Mouse (Mus musculus) embryonic facial prominence, embryonic 12.5 days (tissue): ENCODE measurements around the gene Myo6. TPM values are rescaled to one million over a fixed set of nuclear protein-coding genes. Genes with fewer than 3 reads are reported as not detected.

Source experiments
- ATAC-seq: fragments of 200-750 bp; cut with Nextera tagmentation; 2 replicates; pipeline ENCODE4 v1.8.0; 2017; ENCODE audit not compliant: insufficient number of reproducible peaks, insufficient read depth, low FRiP score, low TSS enrichment
- H3K27ac ChIP-seq: fragments of 300-500 bp; sonication (generic); 2 replicates; pipeline ENCODE4 v1.5.1; 2016; ENCODE audit warnings: mild to moderate bottlenecking
- H3K27me3 ChIP-seq: fragments of 300-500 bp; sonication (generic); 2 replicates; pipeline ENCODE4 v1.6.1; 2016; ENCODE audit warnings: mild to moderate bottlenecking, moderate library complexity
- H3K36me3 ChIP-seq: fragments of 300-500 bp; sonication (generic); 2 replicates; pipeline ENCODE4 v1.6.1; 2016; ENCODE audit warnings: mild to moderate bottlenecking
- H3K4me1 ChIP-seq: fragments of 300-500 bp; sonication (generic); 2 replicates; pipeline ENCODE4 v1.6.1; 2016
- H3K4me2 ChIP-seq: fragments of 300-500 bp; sonication (generic); replicated peaks from 2 replicates; pipeline ENCODE4 v1.6.1; 2016; ENCODE audit warnings: mild to moderate bottlenecking, moderate library complexity
- H3K4me3 ChIP-seq: fragments of 300-500 bp; sonication (generic); 2 replicates; pipeline ENCODE4 v1.5.1; 2016; ENCODE audit warnings: mild to moderate bottlenecking
- H3K9ac ChIP-seq: fragments of 300-500 bp; sonication (generic); 2 replicates; pipeline ENCODE4 v1.6.1; 2016; ENCODE audit warnings: mild to moderate bottlenecking, moderate library complexity
- H3K9me3 ChIP-seq: fragments of 300-500 bp; sonication (generic); 2 replicates; pipeline ENCODE4 v1.6.1; 2016; ENCODE audit warnings: mild to moderate bottlenecking, moderate library complexity
- WGBS: fragments of 180-500 bp; shearing (Covaris S2); methylation state at CpG from one replicate; pipeline ENCODE4 v1.1.7; 2016; 5-methylcytosine and 5-hydroxymethylcytosine counted together
- polyA plus RNA-seq: library from polyadenylated mRNA; unstranded; fragments of >200 nt; fragmentation: Nextera tagmentation; extraction: Ambion mirVana; gene quantifications from 2 replicates; pipeline ENCODE4 v1.2.1, GENCODE M21; 2016

Gene Myo6
- polyA plus RNA-seq, 1 experiment from 2014 or later: 15.0 TPM

DNA sequence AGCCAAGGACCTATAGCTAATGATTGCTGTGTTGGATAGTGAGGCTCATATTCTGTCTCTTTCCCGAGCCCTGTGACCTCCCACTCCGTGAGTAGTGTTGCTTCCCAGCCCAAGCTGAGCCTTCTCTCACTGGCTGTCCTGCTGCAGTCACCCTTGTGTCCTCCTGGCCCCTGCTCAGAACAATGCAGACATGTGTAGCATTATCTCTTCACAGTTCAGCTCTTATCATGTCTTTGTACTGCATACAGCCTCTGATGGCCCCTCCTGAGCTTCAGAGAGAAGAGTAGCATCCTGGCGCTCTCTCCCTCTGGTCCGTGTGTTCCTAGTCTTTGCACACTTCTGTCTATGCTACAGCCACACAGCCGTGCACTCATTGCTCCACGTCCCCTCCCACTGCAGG, 112.9 kb downstream of the Myo6 start:
- no peak for ATAC-seq
- no peak overlapping the region for H3K27ac ChIP-seq
- WGBS: 79% methylated on average over 6 of the region's 6 CpGs
- H3K4me1 ChIP-seq: peaks cover 8% of the 10 kb centered on the region; the same call in 1 of the 2 replicates
- H3K9me3 ChIP-seq: no peaks in the 10 kb centered on the region
- no peak overlapping the region for H3K4me2 ChIP-seq
- no peak overlapping the region for H3K9ac ChIP-seq
- H3K36me3 ChIP-seq: no peaks in the 10 kb centered on the region
- H3K4me3 ChIP-seq: no peak overlapping the region
- no peaks in the 10 kb centered on the region for H3K27me3 ChIP-seq

DNA sequence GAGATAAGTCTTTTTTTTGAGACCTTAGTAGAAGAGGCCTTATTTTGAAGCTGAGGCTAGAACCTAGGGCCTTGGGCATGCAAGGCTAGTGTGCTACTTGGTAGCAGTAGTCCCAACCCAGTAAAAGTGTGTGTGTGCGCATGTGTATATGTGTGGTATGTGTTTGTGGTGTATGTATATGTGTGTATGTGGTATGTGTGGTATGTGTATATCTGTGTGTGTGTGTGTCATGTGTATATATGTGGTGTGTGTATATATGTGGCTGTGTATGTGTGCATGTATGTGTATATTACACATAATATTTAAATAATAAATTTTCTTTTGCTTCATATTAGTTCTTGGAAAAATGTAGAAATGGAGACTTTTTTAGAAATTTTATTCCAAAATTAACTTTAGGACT, 115.9 kb downstream of the Myo6 start:
- no peak for ATAC-seq
- Histone ChIP-seq H3K27ac (no peak overlapping the region), H3K4me3 (no peak overlapping the region), H3K36me3 (no peaks in the 10 kb centered on the region), H3K9ac (no peak overlapping the region), H3K4me2 (no peak overlapping the region), H3K9me3 (no peaks in the 10 kb centered on the region), H3K4me1 (peaks cover 8% of the 10 kb centered on the region; the same call in 1 of the 2 replicates), H3K27me3 (no peaks in the 10 kb centered on the region)
- WGBS: 97% methylated on average over 1 of the region's 1 CpGs

DNA sequence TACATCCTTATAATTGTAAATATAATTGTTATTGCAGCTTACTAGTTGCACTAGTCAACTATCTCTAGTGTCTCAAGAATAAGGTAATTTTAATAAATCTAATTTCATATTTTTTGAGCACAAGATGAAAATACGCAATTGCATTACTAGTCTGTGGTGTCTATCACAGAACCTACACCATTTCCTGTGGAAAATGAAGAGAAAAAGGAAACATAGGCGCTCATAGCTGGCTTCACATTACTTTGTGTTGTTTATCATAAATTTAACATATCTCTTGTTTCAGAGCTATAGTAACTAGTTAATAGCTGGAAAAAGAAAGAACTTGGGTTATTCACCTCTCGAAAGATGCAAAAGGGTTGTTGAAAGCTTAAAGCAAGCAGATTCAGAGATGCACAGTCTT, 117.6 kb downstream of the Myo6 start:
- WGBS: 91% methylated on average over 3 of the region's 3 CpGs
- no peak overlapping the region for H3K4me2 ChIP-seq
- no peak overlapping the region for H3K4me3 ChIP-seq
- H3K9me3 ChIP-seq: no peaks in the 10 kb centered on the region
- H3K27ac ChIP-seq: no peak overlapping the region
- H3K27me3 ChIP-seq: no peaks in the 10 kb centered on the region
- no peaks in the 10 kb centered on the region for H3K36me3 ChIP-seq
- H3K4me1 ChIP-seq: no peaks in the 10 kb centered on the region
- no peak overlapping the region for H3K9ac ChIP-seq
- no peak for ATAC-seq

DNA sequence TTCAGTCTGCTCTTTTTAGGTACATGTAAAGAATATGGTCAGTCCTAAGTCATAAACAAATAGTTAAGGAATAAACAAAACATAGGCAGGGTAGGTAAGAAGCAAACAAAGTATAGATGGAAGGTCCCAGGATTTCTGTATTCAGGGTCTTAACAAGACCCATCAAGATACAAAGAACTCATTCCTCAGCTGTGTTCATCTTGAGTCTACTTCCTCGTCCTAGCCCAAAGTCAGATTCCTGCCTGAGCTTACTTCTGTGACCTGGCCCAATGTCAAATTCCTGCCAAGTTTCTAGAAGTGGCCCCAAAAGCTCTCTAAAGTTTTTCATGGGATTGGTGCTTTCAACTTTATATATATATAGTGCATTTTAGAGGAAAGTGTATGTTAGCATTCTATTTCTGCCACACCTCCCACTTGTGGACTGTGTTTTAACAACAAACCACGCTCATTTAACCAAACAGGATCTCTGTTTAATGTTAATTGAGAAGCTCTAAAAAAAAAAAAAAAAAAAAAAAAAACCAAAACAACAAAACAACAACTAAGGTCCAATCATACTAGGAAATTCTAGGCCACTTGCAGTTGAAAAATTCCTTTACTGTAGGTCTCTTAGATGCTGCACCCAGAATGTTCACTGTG, 119.8 kb downstream of the Myo6 start:
- H3K27me3 ChIP-seq: no peaks in the 10 kb centered on the region
- no peak overlapping the region for H3K27ac ChIP-seq
- H3K4me1 ChIP-seq: no peaks in the 10 kb centered on the region
- ATAC-seq: no peak
- no peaks in the 10 kb centered on the region for H3K9me3 ChIP-seq
- no peaks in the 10 kb centered on the region for H3K36me3 ChIP-seq
- no peak overlapping the region for H3K4me2 ChIP-seq
- no peak overlapping the region for H3K4me3 ChIP-seq
- 72% methylated on average over 2 of the region's 2 CpGs for WGBS
- no peak overlapping the region for H3K9ac ChIP-seq

DNA sequence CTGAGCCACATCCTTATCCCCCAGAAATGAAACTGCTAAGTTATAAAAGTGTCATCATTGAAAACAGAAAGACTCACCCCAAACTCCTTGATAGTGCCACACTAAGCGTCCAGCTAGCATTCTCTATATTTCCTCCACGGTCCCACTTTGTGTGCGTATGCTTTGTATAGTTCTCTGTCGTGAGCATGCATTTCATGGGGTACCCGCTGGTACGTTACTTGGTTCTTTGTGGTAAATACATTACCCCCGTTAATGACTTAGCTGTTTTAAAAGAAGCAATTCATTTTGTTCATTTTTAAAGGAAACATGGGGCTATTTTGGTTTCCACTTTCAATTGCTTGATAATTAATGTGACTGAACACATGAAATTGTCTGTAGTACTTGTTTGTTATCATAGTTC, 122.0 kb downstream of the Myo6 start:
- H3K4me1 ChIP-seq: no peaks in the 10 kb centered on the region
- no peaks in the 10 kb centered on the region for H3K9me3 ChIP-seq
- H3K27ac ChIP-seq: no peak overlapping the region
- H3K4me2 ChIP-seq: no peak overlapping the region
- ATAC-seq: no peak
- no peak overlapping the region for H3K4me3 ChIP-seq
- H3K36me3 ChIP-seq: no peaks in the 10 kb centered on the region
- 91% methylated on average over 7 of the region's 7 CpGs for WGBS
- no peak overlapping the region for H3K9ac ChIP-seq
- no peaks in the 10 kb centered on the region for H3K27me3 ChIP-seq

DNA sequence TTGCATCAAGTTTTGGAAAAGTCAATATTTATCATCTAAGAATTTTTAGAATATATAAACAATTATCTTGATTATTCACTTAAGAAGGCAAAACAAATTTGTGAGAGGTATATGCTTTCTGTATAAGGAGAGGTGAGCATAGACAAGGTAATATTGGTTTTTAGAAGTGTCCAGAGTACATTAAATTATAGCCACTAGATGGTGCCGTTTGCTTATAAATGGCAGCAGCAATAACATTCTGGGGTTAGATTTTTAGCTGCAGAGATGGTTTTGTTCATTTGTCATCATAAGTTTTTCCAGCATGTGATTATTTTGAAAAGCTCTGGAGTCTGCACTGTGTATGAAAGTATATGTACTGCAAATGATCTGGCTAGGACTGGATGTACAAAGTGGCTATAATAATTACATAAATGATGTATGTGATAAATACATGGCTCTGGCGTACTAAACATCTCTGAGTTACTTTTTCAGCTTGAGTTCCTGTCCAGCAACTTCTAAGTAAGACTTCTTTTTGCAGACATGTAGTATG, 128.3 kb downstream of the Myo6 start:
- Histone ChIP-seq H3K4me3 (no peak overlapping the region), H3K4me2 (no peak overlapping the region), H3K9me3 (no peaks in the 10 kb centered on the region), H3K36me3 (no peaks in the 10 kb centered on the region), H3K9ac (no peak overlapping the region), H3K27me3 (no peaks in the 10 kb centered on the region), H3K27ac (no peak overlapping the region), H3K4me1 (no peaks in the 10 kb centered on the region)
- WGBS: 54% methylated on average over 2 of the region's 2 CpGs
- no peak for ATAC-seq

DNA sequence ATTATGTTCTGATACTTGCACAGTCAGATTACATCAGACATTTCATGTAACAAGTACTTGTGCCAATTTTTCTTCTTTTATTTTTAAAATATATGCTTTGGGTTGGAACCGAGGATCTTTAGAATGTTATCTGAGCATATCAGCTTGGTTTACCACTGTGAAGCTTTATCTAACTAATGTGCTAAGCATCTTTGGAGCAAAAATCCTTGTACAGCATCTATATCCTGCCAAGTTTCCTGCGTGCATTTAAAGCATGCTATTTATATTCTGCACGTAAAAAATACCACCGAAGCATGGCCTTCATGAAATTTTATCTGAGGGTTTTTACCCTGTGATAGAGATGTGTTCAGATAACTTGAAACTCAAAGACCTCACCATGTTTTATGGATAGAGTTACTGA, 131.3 kb downstream of the Myo6 start:
- no peak for ATAC-seq
- H3K4me3 ChIP-seq: no peak overlapping the region
- WGBS: 60% methylated on average over 4 of the region's 4 CpGs
- no peak overlapping the region for H3K27ac ChIP-seq
- H3K27me3 ChIP-seq: no peaks in the 10 kb centered on the region
- no peaks in the 10 kb centered on the region for H3K36me3 ChIP-seq
- no peaks in the 10 kb centered on the region for H3K9me3 ChIP-seq
- H3K4me1 ChIP-seq: no peaks in the 10 kb centered on the region
- no peak overlapping the region for H3K4me2 ChIP-seq
- no peak overlapping the region for H3K9ac ChIP-seq

DNA sequence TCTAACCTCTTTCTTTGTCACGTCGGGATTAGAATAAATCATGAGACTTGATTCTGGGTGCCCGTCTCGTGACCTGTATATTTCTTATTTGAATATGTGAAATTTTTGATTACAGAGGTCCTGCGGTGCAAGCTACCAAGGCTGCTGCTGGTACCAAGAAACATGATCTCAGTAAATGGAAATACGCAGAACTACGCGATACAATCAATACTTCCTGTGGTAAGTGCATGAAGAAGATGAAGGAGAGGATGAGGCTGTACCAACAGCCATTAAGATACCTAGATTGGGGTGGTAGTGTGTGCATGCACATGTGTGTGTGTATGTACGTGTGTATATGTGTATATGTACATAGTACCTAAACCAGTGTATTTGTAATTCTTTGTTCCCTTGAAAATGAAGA, 134.2 kb downstream of the Myo6 start:
- WGBS: 92% methylated on average over 9 of the region's 9 CpGs
- no peaks in the 10 kb centered on the region for H3K36me3 ChIP-seq
- H3K27me3 ChIP-seq: no peaks in the 10 kb centered on the region
- H3K27ac ChIP-seq: no peak overlapping the region
- no peak for ATAC-seq
- H3K4me2 ChIP-seq: no peak overlapping the region
- no peak overlapping the region for H3K4me3 ChIP-seq
- H3K9me3 ChIP-seq: no peaks in the 10 kb centered on the region
- H3K9ac ChIP-seq: no peak overlapping the region
- no peaks in the 10 kb centered on the region for H3K4me1 ChIP-seq

DNA sequence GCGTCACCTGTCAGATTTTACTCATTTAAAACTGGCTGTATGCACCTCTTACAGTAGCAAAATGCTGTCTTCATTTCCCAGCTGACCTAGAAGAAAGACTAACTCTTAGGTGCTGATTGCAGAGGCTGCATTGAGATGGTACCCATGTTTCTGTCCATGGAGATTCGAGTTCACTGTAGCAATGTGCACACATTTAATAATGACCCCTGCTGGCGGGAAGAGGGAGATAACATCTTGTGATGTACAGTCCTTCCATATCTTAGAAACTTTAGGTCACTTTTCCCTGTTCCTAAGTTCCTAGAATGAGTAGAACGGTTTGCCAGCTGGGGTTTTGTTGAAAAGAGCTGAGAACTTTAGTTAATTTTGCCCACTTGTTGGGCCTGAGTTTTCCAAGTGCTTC, 138.7 kb downstream of the Myo6 start:
- no peaks in the 10 kb centered on the region for H3K27me3 ChIP-seq
- H3K4me3 ChIP-seq: no peak overlapping the region
- no peak overlapping the region for H3K27ac ChIP-seq
- 70% methylated on average over 4 of the region's 4 CpGs for WGBS
- ATAC-seq: no peak
- no peak overlapping the region for H3K4me2 ChIP-seq
- H3K9ac ChIP-seq: no peak overlapping the region
- no peaks in the 10 kb centered on the region for H3K36me3 ChIP-seq
- H3K4me1 ChIP-seq: 0 out of 2 replicates have a peak, but pooled peaks cover 2% of the 10 kb centered on the region
- H3K9me3 ChIP-seq: no peaks in the 10 kb centered on the region

DNA sequence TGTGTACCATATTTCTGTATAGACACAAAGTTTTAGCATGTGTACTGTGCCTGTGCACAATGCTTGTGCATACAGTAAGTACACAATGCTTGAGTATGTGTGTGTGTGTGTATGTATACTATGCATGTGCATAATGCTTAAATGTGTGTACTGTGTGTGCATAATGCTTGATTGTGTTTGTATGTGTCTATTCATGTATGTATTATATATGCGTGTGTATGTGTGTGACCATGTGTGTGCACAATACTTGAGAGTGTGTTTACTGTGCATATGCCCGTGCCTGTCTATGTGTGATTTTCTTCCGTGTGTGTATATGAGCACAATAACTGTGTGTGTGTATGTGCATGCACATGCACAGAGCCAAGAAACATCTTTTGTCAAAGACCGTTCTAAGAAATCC, 141.6 kb downstream of the Myo6 start:
- ATAC-seq: no peak
- H3K4me1 ChIP-seq: 0 out of 2 replicates have a peak, but pooled peaks cover 2% of the 10 kb centered on the region
- 86% methylated on average over 4 of the region's 4 CpGs for WGBS
- H3K27ac ChIP-seq: no peak overlapping the region
- H3K27me3 ChIP-seq: no peaks in the 10 kb centered on the region
- no peaks in the 10 kb centered on the region for H3K36me3 ChIP-seq
- H3K9me3 ChIP-seq: no peaks in the 10 kb centered on the region
- H3K4me2 ChIP-seq: no peak overlapping the region
- H3K9ac ChIP-seq: no peak overlapping the region
- H3K4me3 ChIP-seq: no peak overlapping the region

DNA sequence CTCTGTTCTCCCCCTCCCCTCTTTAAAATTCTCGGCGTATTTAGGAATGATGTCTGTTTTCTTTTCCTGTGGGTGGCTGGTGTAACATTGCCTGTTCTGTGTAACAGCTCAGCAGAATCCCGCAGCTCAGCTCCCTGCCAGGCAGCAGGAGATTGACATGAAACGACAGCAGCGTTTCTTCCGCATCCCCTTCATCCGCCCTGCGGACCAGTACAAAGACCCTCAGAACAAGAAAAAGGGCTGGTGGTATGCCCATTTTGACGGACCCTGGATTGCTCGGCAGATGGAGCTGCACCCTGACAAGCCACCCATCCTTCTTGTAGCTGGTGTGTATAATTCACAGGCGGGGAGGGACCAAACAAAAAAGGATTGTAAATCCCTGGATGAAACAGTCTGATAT, 142.0 kb downstream of the Myo6 start:
- Histone ChIP-seq H3K36me3 (no peaks in the 10 kb centered on the region), H3K27ac (no peak overlapping the region), H3K9me3 (no peaks in the 10 kb centered on the region), H3K27me3 (no peaks in the 10 kb centered on the region), H3K4me3 (no peak overlapping the region), H3K4me1 (0 out of 2 replicates have a peak, but pooled peaks cover 2% of the 10 kb centered on the region), H3K4me2 (no peak overlapping the region), H3K9ac (no peak overlapping the region)
- no peak for ATAC-seq
- WGBS: 43% methylated on average over 11 of the region's 11 CpGs

DNA sequence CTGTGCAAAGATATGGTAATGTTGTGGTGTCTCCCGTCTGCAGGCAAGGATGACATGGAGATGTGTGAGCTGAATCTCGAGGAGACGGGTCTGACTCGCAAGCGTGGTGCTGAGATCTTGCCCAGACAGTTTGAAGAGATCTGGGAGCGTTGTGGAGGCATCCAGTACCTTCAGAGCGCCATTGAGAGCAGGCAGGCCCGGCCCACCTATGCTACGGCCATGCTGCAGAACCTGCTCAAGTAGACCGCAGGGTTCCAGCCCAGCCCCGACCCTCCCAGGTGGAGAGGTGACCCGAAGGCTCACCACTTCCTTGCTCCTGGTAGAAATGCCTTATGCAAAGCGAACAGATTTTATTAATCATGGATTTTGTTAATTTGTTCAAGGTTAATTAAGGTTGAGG, 142.8 kb downstream of the Myo6 start:
- H3K4me3 ChIP-seq: no peak overlapping the region
- H3K9ac ChIP-seq: no peak overlapping the region
- H3K9me3 ChIP-seq: no peaks in the 10 kb centered on the region
- 0 out of 2 replicates have a peak, but pooled peaks cover 2% of the 10 kb centered on the region for H3K4me1 ChIP-seq
- H3K4me2 ChIP-seq: no peak overlapping the region
- 86% methylated on average over 13 of the region's 13 CpGs for WGBS
- H3K36me3 ChIP-seq: no peaks in the 10 kb centered on the region
- ATAC-seq: no peak
- no peaks in the 10 kb centered on the region for H3K27me3 ChIP-seq
- H3K27ac ChIP-seq: no peak overlapping the region
